Mouse (Mus musculus) MEL (cell line): ENCODE results near the gene Babam2.

Experiments
- BHLHE40 ChIP-seq: IDR thresholded peaks from 2 replicates; pipeline ENCODE4 v1.6.1; 2012; ENCODE audit warnings: low read depth, mild to moderate bottlenecking, inconsistent platforms, low read length, improper control_type of control experiment, borderline replicate concordance
- CHD1 ChIP-seq: IDR thresholded peaks from 2 replicates; pipeline ENCODE4 v1.6.1; 2012; ENCODE audit warnings: low read depth, mild to moderate bottlenecking, inconsistent platforms, low read length, improper control_type of control experiment
- E2F4 ChIP-seq: IDR thresholded peaks from 2 replicates; pipeline ENCODE4 v1.6.1; 2011; ENCODE audit warnings: low read depth, low read length, improper control_type of control experiment, borderline replicate concordance
- KAT2A ChIP-seq: conservative IDR thresholded peaks from 2 replicates; pipeline ENCODE4 v1.6.1; 2012; ENCODE audit warnings: low read depth, low read length, improper control_type of control experiment, inconsistent platforms
- MYB ChIP-seq: IDR thresholded peaks from 2 replicates; pipeline ENCODE4 v1.6.1; 2011; ENCODE audit warnings: mild to moderate bottlenecking, low read depth, low read length, improper control_type of control experiment
- POLR2A ChIP-seq, 2 experiments: IDR thresholded peaks; 2 replicates each; pipeline ENCODE4 v1.6.1; 2011 to 2012; ENCODE audit warnings: low read length in 2 of 2, mild to moderate bottlenecking in 2 of 2, control low read depth in 1 of 2, improper control_type of control experiment in 1 of 2, low read depth in 1 of 2, moderate library complexity in 1 of 2; ENCODE audit not compliant: control insufficient read depth in 1 of 2, insufficient read depth in 1 of 2, poor library complexity in 1 of 2
- POLR2AphosphoS2 ChIP-seq: IDR thresholded peaks from 2 replicates; pipeline ENCODE4 v1.6.1; 2011; ENCODE audit warnings: low read length, improper control_type of control experiment
- TAL1 ChIP-seq: IDR thresholded peaks from 2 replicates; pipeline ENCODE4 v1.6.1; 2012; ENCODE audit warnings: mild to moderate bottlenecking, inconsistent platforms, low read length, moderate library complexity, mixed read lengths

DNA sequence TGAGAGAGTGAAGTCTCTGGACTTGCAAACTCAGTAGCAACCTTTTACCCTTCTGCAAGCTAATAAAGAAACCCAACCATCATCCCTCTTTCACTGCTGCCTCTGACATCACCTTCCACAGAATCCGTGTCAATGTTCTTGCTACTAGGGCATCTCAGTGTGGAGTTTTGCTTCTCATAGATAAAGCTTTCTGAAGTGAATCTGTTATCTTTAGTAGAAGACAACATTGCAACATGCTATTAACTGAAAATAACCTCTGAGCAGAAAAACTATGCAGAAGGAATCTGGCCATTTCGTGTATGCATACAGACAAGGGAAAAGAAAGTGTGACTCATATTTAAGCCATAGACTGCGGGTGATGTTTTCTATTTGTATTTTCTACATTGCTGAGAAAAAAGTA lies 168.6 kb downstream of the Babam2 start:
- TF ChIP-seq POLR2A (IDR thresholded peaks at IDR 0.05; ENCODE audit: control insufficient read depth in 1 of 2, insufficient read depth in 1 of 2, low read depth in 1 of 2, low read length in 2 of 2, poor library complexity in 1 of 2) (no peak), KAT2A (no peak), TAL1 (no peak), MYB (no peak), BHLHE40 (no peak), POLR2AphosphoS2 (no peak), CHD1 (no peak), E2F4 (no peak)
